Comparison of ENCODE assay signal across 8 mouse cellular contexts in genomic region chr14:50897374-50897765, GRCm38 (mm10). TPM values are rescaled to one million over a fixed set of nuclear protein-coding genes. Genes with fewer than 3 reads are reported as not detected.
DNase-seq lines count a peak whose midpoint lies in the region; ATAC-seq lines count a peak whose summit lies in the region.

Gene Klhl33 (minus strand): TSS chr14:50897507.

- 51% methylated on average over 7 of the region's 7 CpGs for WGBS in limb, embryonic 10.5 days
- 48% methylated on average over 7 of the region's 7 CpGs for WGBS in neural tube, embryonic 11.5 days

- H3K4me2 ChIP-seq in neural tube, embryonic 11.5 days (ENCODE audit: low read depth): peak within 1 kb of the TSS; percentile 83

- peak; percentile 39 to 57 for DNase-seq in cerebellum, postnatal 36 days
- peak; percentile 94 for DNase-seq in heart, adult 11 months
- no peak for DNase-seq in limb, embryonic 10.5 days (ENCODE audit: low spot score)
- DNase-seq in neural tube, embryonic 11.5 days (ENCODE audit: low spot score): no peak
- DNase-seq in layer of hippocampus, adult 9-10 months (ENCODE audit: low spot score): no peak
- no peak for DNase-seq in frontal cortex, postnatal 36 days (ENCODE audit: low spot score in 2 of 2)

- H3K27me3 ChIP-seq in erythroblast, embryonic 14.5 days (ENCODE audit: control insufficient read depth): peaks cover 33% of the 10 kb centered on the region
- peaks cover 32% of the 10 kb centered on the region for H3K27me3 ChIP-seq in limb, embryonic 10.5 days (ENCODE audit: low read depth, poor library complexity, severe bottlenecking)
- H3K27me3 ChIP-seq in neural tube, embryonic 11.5 days (ENCODE audit: control insufficient read depth, insufficient read depth, low read length): 0 out of 2 replicates have a peak, but pooled peaks cover 2% of the 10 kb centered on the region

- H3K9ac ChIP-seq in neural tube, embryonic 11.5 days (ENCODE audit: low read length): peak within 1 kb of the TSS; percentile 61

- peak within 1 kb of the TSS; percentile 46; the same call in 1 of the 2 replicates for H3K27ac ChIP-seq in limb, embryonic 10.5 days
- H3K27ac ChIP-seq in neural tube, embryonic 11.5 days (ENCODE audit: low read depth, low read length): no peak within 1 kb of the TSS

- H3K4me1 ChIP-seq in erythroblast, embryonic 14.5 days (ENCODE audit: control insufficient read depth): peaks cover 2% of the 10 kb centered on the region
- peaks cover 13% of the 10 kb centered on the region for H3K4me1 ChIP-seq in limb, embryonic 10.5 days
- peaks cover 5% of the 10 kb centered on the region; the same call in 1 of the 2 replicates for H3K4me1 ChIP-seq in neural tube, embryonic 11.5 days (ENCODE audit: control insufficient read depth, insufficient read depth, low read length)

- ATAC-seq in erythroblast, adult 5-6 weeks (replicated peaks; ENCODE audit: low FRiP score, poor library complexity, severe bottlenecking): no peak
- ATAC-seq in neural tube, embryonic 11.5 days (ENCODE audit: insufficient read depth, low FRiP score, low TSS enrichment): no peak

- peak within 1 kb of the TSS; percentile 43 for H3K4me3 ChIP-seq in erythroblast, embryonic 14.5 days (replicated peaks)
- peak within 1 kb of the TSS; percentile 54 for H3K4me3 ChIP-seq in limb, embryonic 10.5 days
- H3K4me3 ChIP-seq in neural tube, embryonic 11.5 days (ENCODE audit: low read depth, low read length): peak within 1 kb of the TSS; percentile 43

- H3K36me3 ChIP-seq in erythroblast, embryonic 14.5 days (ENCODE audit: control insufficient read depth): no peaks in the 10 kb centered on the region
- H3K36me3 ChIP-seq in limb, embryonic 10.5 days: no peaks in the 10 kb centered on the region
- no peaks in the 10 kb centered on the region for H3K36me3 ChIP-seq in neural tube, embryonic 11.5 days (ENCODE audit: control insufficient read depth, insufficient read depth, low read length)

- no peaks in the 10 kb centered on the region for H3K9me3 ChIP-seq in erythroblast, embryonic 14.5 days (ENCODE audit: control insufficient read depth, low read length)
- H3K9me3 ChIP-seq in limb, embryonic 10.5 days (replicated peaks): no peaks in the 10 kb centered on the region
- H3K9me3 ChIP-seq in neural tube, embryonic 11.5 days (ENCODE audit: control insufficient read depth, low read length): no peaks in the 10 kb centered on the region

RNA-seq across cellular contexts. Expression of gene Klhl33, which starts in this region (rescaled TPM):
- not detected in 2 replicates for polyA plus RNA-seq in erythroblast, embryonic 14.5 days (2012)
- total RNA-seq in erythroblast, adult 5-6 weeks (2015; ENCODE audit: low replicate concordance): not detected in 2 replicates
- 0.14 TPM in 1 of 2 replicates, not detected in the other for total RNA-seq in erythroblast, adult 5-6 weeks (2017; ENCODE audit: low replicate concordance)
- polyA plus RNA-seq in limb, embryonic 10.5 days (2016; fragmentation: Nextera tagmentation; extraction: Ambion mirVana): 0.06 and 0.10 TPM in 2 replicates
- polyA plus RNA-seq in neural tube, embryonic 11.5 days (2014; fragmentation: Nextera tagmentation; extraction: Ambion mirVana): 0.17 and 0.28 TPM in 2 replicates

Comparison
In these comparisons a context has a peak if more than half of its experiments do, and no peak if none do; other contexts are left out.
1. DNase-seq: peak in cerebellum, postnatal 36 days (2 of 2) and heart, adult 11 months (single experiment); none in limb, embryonic 10.5 days (single experiment), neural tube, embryonic 11.5 days (single experiment), layer of hippocampus, adult 9-10 months (single experiment) and frontal cortex, postnatal 36 days (0 of 2).
2. Peak in every context shown above with its lines, with median percentiles within 50 percentile points of each other: H3K4me3 ChIP-seq.